Mouse (Mus musculus) heart, embryonic 10.5 days (tissue): ENCODE measurements around the gene Spink8. TPM values are rescaled to one million over a fixed set of nuclear protein-coding genes. Genes with fewer than 3 reads are reported as not detected.
A peak's percentile ranks its signal among the peaks of the same experiment; 100 is the strongest.

Source experiments
- DNase-seq: peaks from one replicate; pipeline ENCODE4 v3.0.0-alpha.2; 2017; ENCODE audit warnings: low spot score
- H3K27ac ChIP-seq: fragments of 300-500 bp; sonication (generic); 2 replicates; pipeline ENCODE4 v1.5.1; 2016; ENCODE audit warnings: mild to moderate bottlenecking
- H3K27me3 ChIP-seq: fragments of 300-500 bp; sonication (generic); 2 replicates; pipeline ENCODE4 v1.6.1; 2016; ENCODE audit warnings: mild to moderate bottlenecking; ENCODE audit not compliant: poor library complexity, insufficient read depth, severe bottlenecking
- H3K36me3 ChIP-seq: fragments of 300-500 bp; sonication (generic); 2 replicates; pipeline ENCODE4 v1.6.1; 2016; ENCODE audit warnings: mild to moderate bottlenecking, moderate library complexity
- H3K4me1 ChIP-seq: fragments of 300-500 bp; sonication (generic); 2 replicates; pipeline ENCODE4 v1.6.1; 2016; ENCODE audit warnings: mild to moderate bottlenecking
- H3K4me3 ChIP-seq: fragments of 300-500 bp; sonication (generic); 2 replicates; pipeline ENCODE4 v1.5.1; 2016; ENCODE audit warnings: mild to moderate bottlenecking, moderate library complexity
- H3K9me3 ChIP-seq: fragments of 300-500 bp; sonication (generic); 2 replicates; pipeline ENCODE4 v1.6.1; 2016; ENCODE audit warnings: mild to moderate bottlenecking, moderate library complexity
- WGBS: fragments of 180-500 bp; shearing (Covaris S2); methylation state at CpG from one replicate; pipeline ENCODE4 v1.1.7; 2016; 5-methylcytosine and 5-hydroxymethylcytosine counted together
- polyA plus RNA-seq: library from polyadenylated mRNA; unstranded; fragments of >200 nt; fragmentation: Nextera tagmentation; extraction: Ambion mirVana; gene quantifications from 2 replicates; pipeline ENCODE4 v1.2.1, GENCODE M21; 2016

The Spink8 gene
- polyA plus RNA-seq, 1 experiment from 2014 or later, result not detected

DNA sequence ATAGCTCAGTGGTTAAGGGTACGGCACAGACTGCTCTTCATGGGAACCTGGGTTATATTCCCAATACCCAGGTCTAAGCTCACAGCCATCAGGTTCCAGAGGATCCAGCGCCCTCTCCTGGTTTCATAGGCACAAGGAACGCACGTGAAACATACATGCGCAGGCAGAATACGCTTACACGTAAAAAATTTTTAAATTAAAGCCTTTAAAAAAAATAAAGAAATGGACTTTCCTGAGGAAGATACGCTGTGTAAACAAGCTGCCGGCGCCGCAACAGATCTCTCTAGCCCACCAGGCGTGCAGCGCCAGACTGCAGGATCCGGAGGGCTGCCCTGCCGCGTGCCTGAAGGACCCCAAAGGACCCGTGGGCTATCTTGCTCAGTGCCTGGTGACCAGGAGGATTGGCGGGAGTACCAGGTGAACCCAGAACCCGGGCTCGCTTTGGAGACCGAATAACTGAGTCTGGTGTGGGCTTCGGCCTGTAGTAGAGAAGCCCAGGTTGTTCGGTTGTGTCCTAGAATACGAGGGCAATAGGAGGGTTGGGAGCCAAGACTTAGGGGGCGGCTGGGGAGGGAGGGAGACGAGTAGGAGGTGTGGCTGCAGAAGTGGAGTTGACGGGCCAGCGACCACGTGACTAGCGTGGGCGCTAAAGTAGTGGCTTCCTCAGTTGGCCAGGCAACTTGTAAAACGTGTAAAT is 20.5 kb downstream of the Spink8 start, which contains the start of gene Nme6:
TSS of gene Nme6 (plus strand) at position 359 of the 697 bp plus-strand sequence.
- Histone ChIP-seq H3K36me3 (peaks cover 32% of the 10 kb centered on the region), H3K27ac (peak within 1 kb of the TSS; percentile 93), H3K27me3 (no peaks in the 10 kb centered on the region), H3K9me3 (no peaks in the 10 kb centered on the region), H3K4me3 (peak within 1 kb of the TSS; percentile 76), H3K4me1 (peaks cover 6% of the 10 kb centered on the region)
- under 1% methylated on average over 32 of the region's 32 CpGs for WGBS
- DNase-seq, result peak; percentile 96

DNA sequence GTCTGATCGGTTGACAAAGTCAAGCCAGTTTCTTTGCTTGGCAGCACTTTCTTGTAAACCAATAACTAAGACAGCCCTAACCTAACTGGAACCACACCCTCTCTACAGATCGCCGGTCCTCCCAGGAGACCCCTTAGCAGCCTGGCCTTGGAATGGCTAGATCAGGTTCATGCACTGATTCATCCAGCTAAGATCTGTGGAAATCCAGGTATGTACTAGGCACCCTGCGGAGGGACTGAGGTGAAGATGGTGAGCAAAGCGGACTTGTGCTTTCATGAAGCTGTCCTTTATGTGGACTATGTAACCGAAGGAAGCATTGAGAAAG is 21.0 kb downstream of the Spink8 start:
- 8% methylated on average over 6 of the region's 6 CpGs for WGBS
- Histone ChIP-seq H3K36me3 (peaks cover 37% of the 10 kb centered on the region), H3K4me1 (peaks cover 6% of the 10 kb centered on the region), H3K27me3 (no peaks in the 10 kb centered on the region), H3K9me3 (no peaks in the 10 kb centered on the region), H3K27ac (peak overlapping the region; percentile 93), H3K4me3 (peak overlapping the region; percentile 76)
- no peak for DNase-seq

DNA sequence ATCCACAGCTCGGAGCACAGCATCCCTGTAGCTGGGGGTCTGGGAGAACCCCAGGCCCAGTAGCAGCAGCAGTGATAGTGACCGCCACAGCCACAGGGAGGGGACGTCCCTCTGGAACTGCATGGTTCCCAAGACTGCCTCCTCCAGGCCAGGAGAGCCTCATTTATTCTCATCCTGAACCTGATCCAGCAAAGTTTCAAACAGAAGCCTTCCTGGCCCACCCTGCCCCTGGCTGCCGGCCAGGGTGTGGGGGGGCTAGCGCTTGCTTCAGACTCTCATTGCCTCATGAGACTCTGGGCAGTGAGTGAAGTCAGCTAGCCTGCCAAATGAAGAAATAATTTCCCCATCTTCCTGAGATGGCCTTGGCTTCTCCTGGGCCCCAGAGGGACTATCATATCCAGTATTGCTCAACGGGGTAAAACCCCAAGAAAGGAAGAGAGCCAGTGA is 37.3 kb downstream of the Spink8 start, which contains the start of gene Camp:
TSS of gene Camp (minus strand) at position 306 of the 447 bp plus-strand sequence.
- no peak for DNase-seq
- Histone ChIP-seq H3K9me3 (no peaks in the 10 kb centered on the region), H3K4me3 (no peak within 1 kb of the TSS), H3K27ac (no peak within 1 kb of the TSS), H3K36me3 (peaks cover 6% of the 10 kb centered on the region; the same call in 1 of the 2 replicates), H3K27me3 (no peaks in the 10 kb centered on the region), H3K4me1 (no peaks in the 10 kb centered on the region)
- 78% methylated on average over 6 of the region's 6 CpGs for WGBS

DNA sequence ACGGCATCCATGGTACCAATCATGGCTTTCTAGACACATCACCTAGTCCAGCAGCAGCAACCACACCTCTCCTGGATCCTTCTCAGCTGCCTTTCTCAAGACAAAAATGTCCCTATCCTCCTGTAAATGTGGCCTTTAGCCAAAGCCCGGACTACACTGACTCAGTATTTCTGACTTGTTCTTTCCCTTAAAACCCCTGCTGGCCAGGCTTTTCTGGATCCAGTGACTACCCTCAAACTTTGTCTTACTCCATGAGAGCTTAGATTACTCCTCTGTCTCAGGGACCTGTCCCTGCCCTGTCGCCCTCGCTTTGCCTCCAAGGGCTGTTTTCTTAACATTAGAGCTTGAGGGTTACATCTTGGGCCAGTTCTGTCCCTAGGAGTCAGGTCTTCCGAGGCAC is 38.0 kb downstream of the Spink8 start:
- Histone ChIP-seq H3K27me3 (no peaks in the 10 kb centered on the region), H3K4me3 (no peak overlapping the region), H3K27ac (no peak overlapping the region), H3K9me3 (no peaks in the 10 kb centered on the region), H3K4me1 (no peaks in the 10 kb centered on the region), H3K36me3 (peaks cover 6% of the 10 kb centered on the region; the same call in 1 of the 2 replicates)
- WGBS, result 91% methylated on average over 5 of the region's 5 CpGs
- no peak for DNase-seq

DNA sequence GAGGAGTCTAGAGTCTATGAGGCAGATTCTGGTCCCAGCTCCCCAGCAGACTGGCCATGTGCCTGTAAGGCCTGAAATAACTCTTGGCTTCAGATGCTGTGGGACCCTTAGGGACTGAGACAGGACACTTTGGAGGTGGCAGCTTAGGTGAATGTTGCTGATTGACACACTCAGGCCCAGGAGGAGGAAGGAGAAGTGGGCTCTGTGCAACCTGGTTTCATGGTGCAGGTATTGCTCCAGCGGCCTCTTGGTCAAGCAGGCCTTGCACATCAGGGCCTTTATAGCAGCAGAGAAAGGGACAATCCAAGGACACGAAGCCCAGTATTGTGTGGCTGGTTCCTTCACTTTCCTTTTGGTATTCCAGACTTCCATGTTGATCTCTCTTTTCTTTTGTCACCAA is 42.3 kb downstream of the Spink8 start:
- 82% methylated on average over 2 of the region's 2 CpGs for WGBS
- Histone ChIP-seq H3K4me1 (peaks cover 5% of the 10 kb centered on the region), H3K27me3 (no peaks in the 10 kb centered on the region), H3K36me3 (no peaks in the 10 kb centered on the region), H3K4me3 (no peak overlapping the region), H3K27ac (no peak overlapping the region), H3K9me3 (no peaks in the 10 kb centered on the region)
- no peak for DNase-seq

DNA sequence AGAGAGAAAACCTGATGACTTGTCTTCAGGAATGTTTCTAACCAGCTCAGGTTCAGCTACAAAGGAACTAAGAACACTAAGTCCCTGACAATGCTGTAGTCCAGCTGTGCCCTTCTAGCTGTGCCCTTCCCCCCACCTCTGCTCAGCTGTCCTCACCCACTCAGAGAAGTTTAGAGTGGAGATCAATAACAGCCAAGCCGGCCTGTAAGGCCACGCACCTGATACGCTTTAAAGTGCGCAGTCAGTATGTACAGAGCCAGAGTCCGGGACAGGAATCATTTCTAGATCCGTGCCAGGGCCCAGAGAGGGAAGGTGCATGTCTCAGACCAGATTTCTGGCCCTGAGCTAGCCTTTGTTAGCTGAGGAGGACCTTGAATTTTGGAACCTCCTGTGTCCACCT is 43.9 kb downstream of the Spink8 start:
- no peak overlapping the region for H3K4me3 ChIP-seq
- no peak for DNase-seq
- H3K4me1 ChIP-seq, result peaks cover 5% of the 10 kb centered on the region
- H3K36me3 ChIP-seq, result no peaks in the 10 kb centered on the region
- no peaks in the 10 kb centered on the region for H3K9me3 ChIP-seq
- no peak overlapping the region for H3K27ac ChIP-seq
- no peaks in the 10 kb centered on the region for H3K27me3 ChIP-seq
- WGBS, result 59% methylated on average over 6 of the region's 6 CpGs

DNA sequence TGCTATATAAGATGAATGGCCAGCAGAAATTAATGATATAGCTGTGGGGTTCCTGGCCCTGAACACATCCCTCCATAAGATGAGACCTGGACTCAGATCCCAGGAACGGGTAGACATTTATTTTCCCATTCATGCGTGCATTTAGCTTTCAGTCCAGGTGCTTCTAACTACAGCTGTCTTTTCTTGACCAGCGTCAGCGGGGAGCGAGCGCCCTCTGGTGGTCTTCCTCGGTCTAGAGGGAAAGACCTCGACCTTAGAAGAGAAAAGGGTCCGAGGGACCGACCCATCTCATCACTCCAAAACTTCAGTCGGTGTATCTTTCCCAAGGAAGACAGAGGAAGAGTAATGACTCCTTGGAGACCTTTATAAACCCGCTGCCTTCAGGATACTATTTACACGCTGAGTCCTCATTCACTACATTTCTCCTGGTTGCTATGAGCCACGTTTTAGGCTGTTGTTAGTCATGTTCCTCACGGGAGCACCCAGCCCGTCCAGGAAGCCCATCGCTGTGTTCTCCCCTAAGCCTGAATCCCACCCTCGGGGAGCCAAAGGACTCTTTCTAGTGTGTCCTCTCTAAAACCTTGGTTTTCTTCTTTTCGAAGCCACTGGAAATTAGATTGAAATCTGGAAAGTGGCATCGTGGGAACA is 50.4 kb downstream of the Spink8 start:
- 15% methylated on average over 20 of the region's 20 CpGs for WGBS
- H3K4me1 ChIP-seq, result peaks cover 7% of the 10 kb centered on the region; the same call in 1 of the 2 replicates
- peak overlapping the region; percentile 29; the same call in 1 of the 2 replicates for H3K4me3 ChIP-seq
- no peaks in the 10 kb centered on the region for H3K27me3 ChIP-seq
- peak; percentile 91 for DNase-seq
- H3K9me3 ChIP-seq, result no peaks in the 10 kb centered on the region
- H3K36me3 ChIP-seq, result no peaks in the 10 kb centered on the region
- H3K27ac ChIP-seq, result no peak overlapping the region

DNA sequence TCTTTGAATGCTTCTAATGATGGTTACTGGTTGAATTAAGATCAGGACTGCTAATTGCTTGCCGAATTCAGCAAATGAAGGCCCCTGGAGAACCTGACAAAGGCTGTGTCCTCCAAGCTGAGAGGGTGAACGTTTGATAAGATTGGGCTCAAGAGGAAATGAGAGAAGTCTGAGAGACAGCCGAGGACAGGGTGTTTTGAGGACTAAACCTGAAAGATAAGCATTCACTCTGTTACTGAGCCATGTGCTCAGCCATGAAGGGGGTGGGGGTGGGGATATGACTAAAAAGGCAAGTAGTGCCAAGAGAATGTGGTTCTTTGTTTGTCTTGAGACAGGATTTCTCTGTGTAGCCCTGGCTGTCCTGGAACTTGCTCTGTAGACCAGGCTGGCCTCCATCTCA is 51.0 kb downstream of the Spink8 start:
- no peak overlapping the region for H3K27ac ChIP-seq
- WGBS, result 19% methylated on average over 3 of the region's 3 CpGs
- DNase-seq, result no peak

DNA sequence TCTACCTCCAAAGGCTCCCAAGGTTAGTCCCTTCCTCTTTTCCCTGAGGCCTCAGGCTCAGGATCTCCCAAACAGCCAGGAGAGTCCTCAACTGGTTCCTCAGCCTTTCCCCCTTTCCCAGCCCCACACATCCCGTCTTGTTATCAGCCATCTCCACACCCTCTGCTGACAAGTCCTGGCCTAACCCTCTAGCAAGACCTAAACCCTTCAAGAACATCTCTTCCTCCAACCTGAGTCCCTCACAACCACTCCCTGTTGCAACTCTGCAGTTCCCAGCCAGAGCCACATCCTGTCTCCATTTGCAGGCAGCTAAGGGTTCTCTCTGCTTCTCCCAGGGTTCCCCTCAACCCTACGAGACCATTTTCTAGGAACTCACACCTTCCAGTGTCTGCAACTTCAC is 54.1 kb downstream of the Spink8 start:
- DNase-seq, result no peak
- Histone ChIP-seq H3K27ac (no peak overlapping the region), H3K9me3 (no peaks in the 10 kb centered on the region), H3K27me3 (no peaks in the 10 kb centered on the region), H3K36me3 (no peaks in the 10 kb centered on the region), H3K4me3 (no peak overlapping the region), H3K4me1 (peaks cover 14% of the 10 kb centered on the region)
- 40% methylated on average over 2 of the region's 2 CpGs for whole genome bisulfite sequencing

More for the DNA sequence above, 51.0 kb downstream of the Spink8 start:
- Histone ChIP-seq H3K9me3 (no peaks in the 10 kb centered on the region), H3K27me3 (no peaks in the 10 kb centered on the region), H3K36me3 (no peaks in the 10 kb centered on the region), H3K4me1 (peaks cover 7% of the 10 kb centered on the region; the same call in 1 of the 2 replicates), H3K4me3 (no peak overlapping the region)

DNA sequence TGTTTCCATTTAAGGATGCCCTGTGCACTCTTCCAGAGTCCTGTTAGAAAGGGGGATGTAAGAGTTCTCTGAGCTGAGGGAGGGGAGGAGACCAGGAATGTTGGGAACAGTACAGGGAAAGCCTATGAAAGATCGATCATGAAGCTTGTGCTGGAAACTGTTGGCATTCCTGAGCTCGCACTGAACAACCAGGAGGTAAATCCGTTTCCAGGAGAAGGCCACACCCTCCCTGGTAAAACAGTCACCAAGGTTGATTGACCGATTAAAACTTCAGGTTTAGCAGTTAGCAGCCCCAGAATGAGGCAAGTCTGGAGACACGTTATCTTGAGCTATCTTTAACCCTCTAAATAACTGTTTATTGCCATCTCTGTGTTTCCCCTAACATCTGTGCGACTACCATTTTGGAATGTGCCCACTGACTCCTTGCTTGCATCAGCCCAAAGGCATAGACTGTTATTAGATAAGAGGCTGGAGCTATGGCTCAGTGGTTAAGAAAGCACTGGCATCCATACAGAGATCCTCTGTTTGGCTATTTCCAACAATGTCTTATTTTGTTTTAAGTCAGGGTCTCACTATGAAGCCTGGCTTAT is 59.0 kb downstream of the Spink8 start:
- no peak for DNase-seq
- Histone ChIP-seq H3K4me1 (peaks cover 8% of the 10 kb centered on the region), H3K27ac (peak overlapping the region; percentile 52; the same call in 1 of the 2 replicates), H3K36me3 (no peaks in the 10 kb centered on the region), H3K4me3 (no peak overlapping the region), H3K9me3 (no peaks in the 10 kb centered on the region), H3K27me3 (no peaks in the 10 kb centered on the region)
- 34% methylated on average over 6 of the region's 6 CpGs for WGBS

DNA sequence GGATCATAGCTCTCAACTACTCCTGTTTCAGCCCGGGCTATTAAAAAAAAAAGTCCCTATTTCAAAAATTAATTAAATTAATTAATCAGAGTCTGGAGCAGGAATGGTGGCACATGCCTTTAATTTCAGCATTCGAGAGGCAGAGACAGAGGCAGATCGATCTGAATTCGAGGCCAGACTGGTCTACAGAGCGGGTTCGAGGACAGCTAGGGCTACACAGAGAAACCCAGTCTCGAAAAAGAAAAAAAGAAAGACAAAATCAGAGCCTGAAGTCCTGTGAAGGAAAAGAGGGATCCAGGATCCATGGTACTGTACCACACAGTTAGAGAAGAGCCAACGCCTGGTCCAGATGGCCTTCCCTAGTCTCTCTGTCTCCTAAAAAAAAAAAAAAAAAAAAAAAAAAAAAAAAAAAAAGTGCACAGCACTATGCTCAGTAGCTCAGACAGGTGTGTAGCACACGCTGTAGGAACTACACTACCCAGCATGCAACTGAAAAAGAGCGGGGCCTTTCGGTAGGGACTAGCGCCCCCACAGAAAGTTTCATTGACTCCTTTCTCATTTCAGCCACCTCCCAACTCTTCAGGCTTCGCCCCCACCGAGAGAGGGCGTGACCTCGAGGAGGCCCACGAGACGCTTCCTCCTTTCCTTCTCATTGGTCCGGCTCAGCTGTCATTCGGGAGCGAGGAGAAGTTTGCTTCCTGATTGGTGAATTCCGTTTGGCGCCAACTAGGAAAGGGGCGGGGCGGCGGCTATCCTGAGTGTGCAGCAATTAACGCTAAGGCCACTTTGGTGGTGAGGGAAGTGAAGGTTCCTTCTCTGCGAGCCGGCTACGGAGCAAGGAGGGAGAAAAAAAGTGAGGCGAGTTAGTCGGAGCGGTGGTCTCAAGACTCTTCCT is 63.0 kb downstream of the Spink8 start, which contains the start of gene Cdc25a:
TSS of gene Cdc25a (plus strand) at position 783 of the 895 bp plus-strand sequence.
- Histone ChIP-seq H3K27ac (peak within 1 kb of the TSS; percentile 97), H3K36me3 (peaks cover 27% of the 10 kb centered on the region), H3K27me3 (no peaks in the 10 kb centered on the region), H3K4me3 (peak within 1 kb of the TSS; percentile 100), H3K9me3 (no peaks in the 10 kb centered on the region), H3K4me1 (peaks cover 16% of the 10 kb centered on the region)
- peak; percentile 99 for DNase-seq
- WGBS, result 6% methylated on average over 33 of the region's 33 CpGs
